Mouse (Mus musculus) embryonic facial prominence, embryonic 14.5 days (tissue): ENCODE data around the gene Btnl6. TPM values are rescaled to one million over a fixed set of nuclear protein-coding genes. Genes with fewer than 3 reads are reported as not detected.
"Not testable (repeated sequence)": the region's sequence is repeated elsewhere in the genome, so short reads cannot be mapped to it uniquely, and the experiment has no call there.

Experiments
- ATAC-seq: fragments of 200-750 bp; cut with Nextera tagmentation; 2 replicates; pipeline ENCODE4 v1.8.0; 2017; ENCODE audit warnings: low read depth, moderate number of reproducible peaks, moderate TSS enrichment
- DNase-seq: peaks from one replicate; pipeline ENCODE4 v3.0.0-alpha.2; 2015; ENCODE audit warnings: low spot score
- H3K27ac ChIP-seq: fragments of 300-500 bp; sonication (generic); replicated peaks from 2 replicates; pipeline ENCODE4 v1.5.1; 2014; ENCODE audit warnings: low read depth, mild to moderate bottlenecking, low read length, moderate library complexity
- H3K27me3 ChIP-seq: fragments of 300-500 bp; sonication (generic); replicated peaks from 2 replicates; pipeline ENCODE4 v1.6.1; 2014; ENCODE audit warnings: low read length; ENCODE audit not compliant: control insufficient read depth, insufficient read depth
- H3K36me3 ChIP-seq: fragments of 300-500 bp; sonication (generic); 2 replicates; pipeline ENCODE4 v1.6.1; 2014; ENCODE audit warnings: low read length, mixed read lengths; ENCODE audit not compliant: control insufficient read depth, insufficient read depth
- H3K4me1 ChIP-seq: fragments of 300-500 bp; sonication (generic); 2 replicates; pipeline ENCODE4 v1.6.1; 2014; ENCODE audit warnings: antibody characterized with exemption, low read length; ENCODE audit not compliant: control insufficient read depth, insufficient read depth
- H3K4me2 ChIP-seq: fragments of 300-500 bp; sonication (generic); 2 replicates; pipeline ENCODE4 v1.6.1; 2014; ENCODE audit warnings: low read depth, mild to moderate bottlenecking, low read length, moderate library complexity, mixed read lengths
- H3K4me3 ChIP-seq: fragments of 300-500 bp; sonication (generic); 2 replicates; pipeline ENCODE4 v1.5.1; 2014; ENCODE audit warnings: low read depth, mild to moderate bottlenecking, low read length
- H3K9ac ChIP-seq: fragments of 300-500 bp; sonication (generic); 2 replicates; pipeline ENCODE4 v1.6.1; 2014; ENCODE audit warnings: low read depth, mild to moderate bottlenecking, low read length, moderate library complexity, mixed read lengths
- H3K9me3 ChIP-seq: fragments of 300-500 bp; sonication (generic); 2 replicates; pipeline ENCODE4 v1.6.1; 2016; ENCODE audit warnings: low read length; ENCODE audit not compliant: control insufficient read depth
- WGBS: fragments of 180-500 bp; shearing (Covaris S2); extraction: QIAGEN DNeasy Blood & Tissue Kit; methylation state at CpG from one replicate; pipeline ENCODE4 v1.1.7; 2014; 5-methylcytosine and 5-hydroxymethylcytosine counted together
- polyA plus RNA-seq: library from polyadenylated mRNA; unstranded; fragments of >200 nt; fragmentation: Nextera tagmentation; extraction: Ambion mirVana; gene quantifications from 2 replicates; pipeline ENCODE4 v1.2.1, GENCODE M21; 2014

Btnl6 gene
- polyA plus RNA-seq, 1 experiment from 2014 or later = not detected

DNA sequence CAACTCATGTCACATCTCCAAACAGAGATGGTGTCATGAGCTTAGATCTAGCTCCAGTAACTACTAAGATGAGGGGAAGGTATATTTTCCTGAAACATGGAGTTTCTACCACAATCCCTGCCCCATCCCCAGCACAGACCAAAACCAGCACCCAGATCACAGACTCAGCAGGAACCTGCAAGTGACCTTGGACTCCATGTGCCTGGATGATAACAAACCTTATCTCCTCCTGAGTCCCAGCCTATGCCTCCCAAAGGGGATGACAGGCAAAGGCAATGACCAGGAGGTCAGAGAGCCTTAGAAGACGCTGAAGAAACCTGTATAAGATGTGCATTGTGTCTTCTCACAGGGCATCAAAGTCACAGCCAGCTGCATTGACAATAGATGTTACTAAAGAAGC lies 1.8 kb upstream of the Btnl6 start:
- no peak overlapping the region for H3K9ac ChIP-seq
- H3K27ac ChIP-seq = no peak overlapping the region
- H3K9me3 ChIP-seq = no peaks in the 10 kb centered on the region
- DNase-seq (no peak), ATAC-seq (no peak)
- no peaks in the 10 kb centered on the region for H3K36me3 ChIP-seq
- H3K4me2 ChIP-seq = no peak overlapping the region
- H3K27me3 ChIP-seq = no peaks in the 10 kb centered on the region
- no peak overlapping the region for H3K4me3 ChIP-seq
- 71% methylated on average over 1 of the region's 1 CpGs for WGBS
- no peaks in the 10 kb centered on the region for H3K4me1 ChIP-seq

DNA sequence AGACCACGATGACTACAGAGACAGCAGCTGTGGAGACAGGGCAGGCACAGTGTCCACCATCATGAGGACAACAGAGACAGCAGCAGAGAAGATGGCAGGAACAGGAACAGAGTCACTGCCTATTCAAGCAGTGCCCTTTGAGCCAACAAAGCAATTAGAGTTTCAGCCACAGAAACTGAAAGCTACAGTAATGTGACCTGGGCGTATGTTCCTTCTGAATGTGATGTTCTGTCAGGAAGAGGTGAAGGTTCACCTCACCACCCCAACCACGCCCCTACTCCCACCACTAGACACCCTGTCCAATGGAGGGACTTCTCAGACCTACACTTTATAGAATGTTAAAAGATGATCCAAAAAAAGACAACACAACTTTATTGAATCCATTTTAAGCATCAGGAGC lies 1.4 kb upstream of the Btnl6 start:
- DNase-seq, H3K4me2 ChIP-seq, H3K9me3 ChIP-seq, H3K27ac ChIP-seq, H3K9ac ChIP-seq, H3K4me1 ChIP-seq, H3K36me3 ChIP-seq, H3K27me3 ChIP-seq, ATAC-seq, H3K4me3 ChIP-seq: not testable (repeated sequence)
- WGBS = 75% methylated on average over 3 of the region's 3 CpGs

DNA sequence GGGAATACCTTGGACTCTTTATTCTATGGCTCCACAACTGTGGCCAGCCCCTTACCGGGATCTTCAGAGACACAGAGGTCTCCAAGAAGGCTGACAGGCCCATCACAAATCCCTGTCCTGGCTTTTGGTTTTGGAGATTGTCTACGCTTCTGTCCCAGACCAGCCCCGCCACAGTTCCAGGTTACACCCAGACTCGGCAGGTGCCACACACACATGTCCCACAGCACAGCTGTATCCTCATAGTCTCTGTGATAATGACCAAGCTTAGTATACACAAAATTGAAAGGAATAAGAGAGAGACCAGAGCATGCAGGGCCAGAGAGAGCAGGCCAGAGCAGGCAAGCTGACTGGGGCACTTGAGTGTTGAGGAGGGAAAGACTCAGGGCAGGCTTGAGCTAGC lies 643 bp upstream of the Btnl6 start:
- DNase-seq (no peak), ATAC-seq (no peak)
- no peak overlapping the region for H3K27ac ChIP-seq
- no peaks in the 10 kb centered on the region for H3K36me3 ChIP-seq
- no peak overlapping the region for H3K9ac ChIP-seq
- H3K9me3 ChIP-seq = no peaks in the 10 kb centered on the region
- no peaks in the 10 kb centered on the region for H3K4me1 ChIP-seq
- no peaks in the 10 kb centered on the region for H3K27me3 ChIP-seq
- no peak overlapping the region for H3K4me2 ChIP-seq
- no peak overlapping the region for H3K4me3 ChIP-seq
- WGBS = 90% methylated on average over 4 of the region's 4 CpGs

DNA sequence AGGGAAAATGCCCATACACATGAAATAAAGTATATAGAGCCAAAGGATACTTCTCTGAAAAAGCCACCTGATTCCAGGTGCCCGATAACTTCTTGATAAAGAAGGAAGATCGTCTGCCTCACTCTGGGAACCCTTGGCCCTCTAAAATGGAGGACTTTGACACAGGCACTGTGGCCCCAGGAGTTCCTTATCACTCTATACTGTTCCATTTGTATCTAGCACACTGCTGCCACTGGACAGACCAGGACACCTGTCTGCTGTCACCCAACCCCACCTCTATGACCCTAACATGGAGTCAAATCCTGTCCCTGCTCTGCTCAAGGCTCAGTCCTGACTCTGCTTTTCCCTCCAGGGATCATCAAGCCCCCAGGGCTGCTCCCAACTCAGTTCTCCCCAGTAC lies 638 bp downstream of the Btnl6 start:
- Histone ChIP-seq H3K27me3 (no peaks in the 10 kb centered on the region), H3K36me3 (no peaks in the 10 kb centered on the region), H3K27ac (no peak overlapping the region), H3K4me2 (no peak overlapping the region), H3K4me3 (no peak overlapping the region), H3K9ac (no peak overlapping the region), H3K4me1 (no peaks in the 10 kb centered on the region), H3K9me3 (no peaks in the 10 kb centered on the region)
- DNase-seq (no peak), ATAC-seq (no peak)
- 73% methylated on average over 2 of the region's 2 CpGs for WGBS

DNA sequence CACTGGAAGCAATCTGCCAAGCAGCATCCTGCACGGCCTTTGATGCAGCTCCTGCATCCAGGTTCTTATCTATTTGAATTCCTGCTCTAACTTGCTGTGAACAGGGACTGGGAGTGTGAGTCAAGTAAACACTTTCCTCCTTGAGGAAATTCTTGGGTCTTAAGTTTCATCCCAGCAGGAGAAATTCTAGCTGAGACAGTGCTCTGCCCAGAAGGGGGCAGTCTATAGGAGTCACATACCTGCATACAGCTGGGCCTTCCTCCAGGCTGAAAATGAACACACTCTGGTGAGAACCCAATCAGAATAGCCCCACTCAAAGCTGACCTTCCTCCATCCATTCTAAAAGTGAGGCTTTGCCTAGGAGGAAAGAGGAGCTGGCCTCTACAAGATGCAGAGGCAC lies 5.4 kb downstream of the Btnl6 start:
- H3K9me3 ChIP-seq, H3K36me3 ChIP-seq, H3K4me3 ChIP-seq, H3K27ac ChIP-seq, H3K27me3 ChIP-seq, H3K9ac ChIP-seq, H3K4me2 ChIP-seq, H3K4me1 ChIP-seq, ATAC-seq: not testable (repeated sequence)
- WGBS = 69% methylated on average over 1 of the region's 1 CpGs
- DNase-seq = peak; percentile 6

DNA sequence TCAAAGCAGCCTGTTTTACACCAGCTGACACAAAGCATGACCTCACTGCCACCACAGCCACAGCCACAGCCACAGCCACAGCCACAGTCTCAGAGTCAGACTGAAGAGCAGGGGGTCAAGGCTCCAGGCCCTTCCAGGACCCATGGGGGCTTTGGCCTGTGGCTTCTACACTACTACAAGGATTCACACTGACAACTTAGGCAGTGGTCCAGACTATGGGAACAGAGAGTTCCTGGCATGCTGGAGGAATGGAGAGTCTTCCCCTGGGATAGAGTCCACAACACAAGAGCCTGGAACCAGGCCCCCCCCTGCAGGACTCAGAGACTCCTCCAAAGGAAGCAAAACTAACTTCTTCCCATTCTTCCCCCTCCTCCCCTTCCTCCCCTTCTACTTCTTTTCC lies 9.6 kb downstream of the Btnl6 start:
- H3K4me3 ChIP-seq = no peak overlapping the region
- H3K27me3 ChIP-seq = no peaks in the 10 kb centered on the region
- no peak overlapping the region for H3K9ac ChIP-seq
- H3K36me3 ChIP-seq = no peaks in the 10 kb centered on the region
- H3K27ac ChIP-seq = no peak overlapping the region
- no peaks in the 10 kb centered on the region for H3K4me1 ChIP-seq
- no peaks in the 10 kb centered on the region for H3K9me3 ChIP-seq
- no peak overlapping the region for H3K4me2 ChIP-seq
- DNase-seq (no peak), ATAC-seq (no peak)

DNA sequence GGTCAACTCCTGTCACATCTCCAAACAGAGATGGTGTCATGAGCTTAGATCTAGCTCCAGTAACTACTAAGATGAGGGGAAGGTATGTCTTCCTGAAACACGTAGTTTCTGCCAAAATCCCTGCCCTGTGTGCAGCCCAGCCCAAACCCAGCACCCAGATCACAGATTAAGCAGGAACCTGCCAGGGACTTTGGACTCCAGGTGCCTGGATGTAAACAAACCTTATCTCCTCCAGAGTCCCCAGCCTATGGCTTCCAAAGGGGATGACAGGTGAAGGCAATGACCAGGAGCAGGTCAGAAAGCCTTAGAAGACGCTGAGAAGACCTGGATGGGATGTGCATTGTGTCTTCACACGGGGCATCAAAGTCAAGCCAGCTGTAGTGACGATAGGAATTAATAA lies 19.4 kb downstream of the Btnl6 start:
- H3K36me3 ChIP-seq, H3K27ac ChIP-seq, H3K9me3 ChIP-seq, H3K9ac ChIP-seq, DNase-seq, H3K4me2 ChIP-seq, H3K4me1 ChIP-seq, H3K4me3 ChIP-seq, H3K27me3 ChIP-seq, ATAC-seq: not testable (repeated sequence)
- 86% methylated on average over 2 of the region's 4 CpGs for WGBS

DNA sequence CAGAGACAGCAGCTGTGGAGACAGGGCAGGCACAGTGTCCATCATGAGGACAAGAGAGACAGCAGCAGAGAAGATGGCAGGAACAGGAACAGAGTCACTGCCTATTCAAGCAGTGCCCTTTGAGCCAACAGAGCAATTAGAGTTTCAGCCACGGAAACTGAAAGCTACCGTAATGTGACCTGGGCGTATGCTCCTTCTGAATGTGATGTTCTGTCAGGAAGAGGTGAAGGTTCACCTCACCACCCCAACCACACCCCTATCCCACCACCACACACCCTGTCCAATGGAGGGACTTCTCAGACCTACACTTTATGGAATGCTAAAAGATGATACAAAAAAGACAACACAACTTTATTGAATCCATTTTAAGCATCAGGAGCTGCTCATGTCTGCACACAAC lies 19.8 kb downstream of the Btnl6 start:
- not testable (repeated sequence) for H3K27ac ChIP-seq, H3K9me3 ChIP-seq, H3K4me2 ChIP-seq, DNase-seq, H3K36me3 ChIP-seq, H3K4me3 ChIP-seq, H3K9ac ChIP-seq, H3K27me3 ChIP-seq, H3K4me1 ChIP-seq, ATAC-seq
- WGBS = 53% methylated on average over 3 of the region's 3 CpGs

DNA sequence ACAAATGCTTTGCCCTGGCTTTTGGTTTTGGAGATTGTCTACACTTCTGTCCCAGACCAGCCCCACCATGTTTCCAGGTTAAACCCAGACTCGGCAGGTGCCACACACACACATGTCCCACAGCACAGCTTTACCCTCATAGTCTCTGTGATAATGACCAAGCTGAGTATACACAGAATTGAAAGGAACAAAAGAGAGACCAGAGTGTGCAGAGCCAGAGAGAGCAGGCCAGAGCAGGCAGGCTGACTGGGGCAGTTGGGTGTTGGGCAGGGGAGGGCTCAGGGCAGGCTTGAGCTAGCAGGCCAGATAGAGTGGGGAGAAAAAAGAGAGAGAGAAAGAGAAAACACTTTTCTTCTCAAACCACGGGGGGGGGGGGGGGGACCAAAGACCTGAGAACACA lies 20.6 kb downstream of the Btnl6 start:
- DNase-seq (no peak), ATAC-seq (no peak)
- Histone ChIP-seq H3K4me2 (no peak overlapping the region), H3K27ac (no peak overlapping the region), H3K4me1 (no peaks in the 10 kb centered on the region), H3K4me3 (no peak overlapping the region), H3K36me3 (no peaks in the 10 kb centered on the region), H3K9me3 (no peaks in the 10 kb centered on the region), H3K9ac (no peak overlapping the region), H3K27me3 (no peaks in the 10 kb centered on the region)
- WGBS = 87% methylated on average over 1 of the region's 2 CpGs
